Mouse (Mus musculus) heart, adult 2 months (tissue): ENCODE results near the gene Porcn.

Experiments used
- CTCF ChIP-seq: fragments of 200-600 bp; IDR thresholded peaks from 2 replicates; pipeline ENCODE4 v1.8.1; 2022; ENCODE audit warnings: antibody characterized with exemption, mild to moderate bottlenecking, moderate library complexity
- POLR2A ChIP-seq: fragments of 200-500 bp; IDR thresholded peaks from 2 replicates; pipeline ENCODE4 v1.6.1; 2011; ENCODE audit warnings: mild to moderate bottlenecking, low read depth, low read length, control low read depth; ENCODE audit not compliant: insufficient read depth

DNA sequence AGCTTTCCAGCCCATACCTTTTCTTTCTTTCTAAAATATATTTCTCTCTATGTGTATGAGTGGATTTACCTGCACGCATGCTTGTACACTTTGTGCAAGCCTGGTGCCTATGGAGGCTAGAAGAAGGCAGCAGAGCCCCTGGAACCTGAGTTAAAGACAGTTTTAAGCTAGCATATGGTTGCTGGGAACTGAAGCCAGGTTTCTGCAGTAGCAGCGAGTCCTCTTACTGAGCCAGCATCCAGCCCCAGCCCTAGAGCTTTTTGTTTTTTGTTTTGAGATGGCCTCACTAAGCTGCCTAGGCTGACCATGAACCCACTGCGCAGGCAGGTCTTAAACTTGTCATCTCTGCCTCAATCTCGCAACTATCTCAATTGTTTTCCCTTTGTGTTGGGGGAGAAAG, 41.9 kb downstream of the Porcn start:
- TF ChIP-seq POLR2A (no peak), CTCF (no peak)
